22 mouse cellular contexts compared by ENCODE assay signal in the genomic region with DNA sequence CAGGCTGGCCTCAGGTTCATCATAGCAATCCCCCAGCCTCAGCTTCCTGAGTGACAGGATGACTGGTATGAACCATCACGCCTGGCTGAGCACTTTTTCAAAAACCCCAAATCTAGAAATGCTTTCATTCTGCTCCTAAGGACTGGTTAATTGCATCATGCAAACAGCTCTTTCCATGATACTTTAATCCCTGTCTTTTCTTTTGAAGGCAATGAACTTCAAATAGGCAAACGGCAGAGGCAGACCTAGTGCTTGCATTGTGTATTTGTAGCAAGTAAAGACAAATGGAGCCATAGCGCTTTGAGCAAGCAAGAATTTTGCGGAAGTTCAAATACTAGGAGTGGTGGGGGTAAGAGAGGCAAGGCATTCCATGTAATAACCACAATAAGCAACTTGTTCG. TPM values are rescaled to one million over a fixed set of nuclear protein-coding genes. Genes with fewer than 3 reads are reported as not detected.
"Had no signal": no experiment of that assay in that cellular context is flagged by ENCODE, and none has a peak within 500 bp of the region (broad histone marks: within the 10 kb centered on the region; RNA-seq: fewer than 3 reads in every experiment).

No protein-coding gene starts in this region.

- DNase-seq: kidney, adult 18-20 months; kidney, postnatal 25 days; layer of hippocampus, postnatal 36 days; left cerebral cortex, postnatal 4 days; liver, postnatal 0 days; lung, embryonic 14.5 days; lung, postnatal 36 days; right cerebral cortex, postnatal 25 days; spleen, adult 18-20 months; thymus, postnatal 25 days had no signal

- H3K4me2 ChIP-seq: limb, embryonic 12.5 days; limb, embryonic 15.5 days; liver, embryonic 11.5 days; lung, embryonic 14.5 days; neural tube, embryonic 12.5 days; stomach, embryonic 15.5 days had no signal

- H3K9me3 ChIP-seq: limb, embryonic 12.5 days; limb, embryonic 15.5 days; neural tube, embryonic 12.5 days; stomach, embryonic 15.5 days had no signal

- H3K4me1 ChIP-seq: stomach, embryonic 15.5 days had no signal

- H3K27me3 ChIP-seq: neural tube, embryonic 12.5 days; stomach, embryonic 15.5 days had no signal

- H3K36me3 ChIP-seq: limb, embryonic 12.5 days; limb, embryonic 15.5 days; neural tube, embryonic 12.5 days; stomach, embryonic 15.5 days had no signal

- H3K4me3 ChIP-seq: limb, embryonic 12.5 days; limb, embryonic 15.5 days; neural tube, embryonic 12.5 days; stomach, embryonic 15.5 days had no signal

- H3K27ac ChIP-seq: kidney, postnatal 0 days; limb, embryonic 12.5 days; limb, embryonic 15.5 days; liver, embryonic 14.5 days; neural tube, embryonic 12.5 days; stomach, embryonic 15.5 days had no signal

- H3K9ac ChIP-seq: limb, embryonic 12.5 days; limb, embryonic 15.5 days; liver, embryonic 14.5 days; liver, postnatal 0 days; lung, embryonic 14.5 days; neural tube, embryonic 12.5 days; stomach, embryonic 15.5 days had no signal

- ATAC-seq: inflammation-experienced regulatory T-cells, adult 6 months; intestine, embryonic 16.5 days; liver, postnatal 0 days; lung, postnatal 0 days had no signal

RNA-seq across cellular contexts. Expression of a gene that starts 34.4 kb away (rescaled TPM):
- total RNA-seq: megakaryocyte progenitor cell, adult 5-6 weeks; megakaryocyte-erythroid progenitor cell, adult 5-6 weeks had no signal
- polyA plus RNA-seq: inflammation-experienced regulatory T-cells, adult 6 months had no signal
